Comparison of ENCODE assay signal across 11 mouse cellular contexts in genomic region chr1:137901996-137902395, GRCm38 (mm10).
DNase-seq lines count a peak whose midpoint lies in the region; ATAC-seq and TF ChIP-seq lines count a peak whose summit lies in the region.
"Had no signal": no experiment of that assay in that cellular context is flagged by ENCODE, and none has a peak within 500 bp of the region (broad histone marks: within the 10 kb centered on the region; RNA-seq: fewer than 3 reads in every experiment).

No protein-coding gene starts in this region.

- TF ChIP-seq EP300 in CH12.LX (IDR thresholded peaks at IDR 0.05; ENCODE audit: low read length) = no peak

- H3K4me3 ChIP-seq in heart, embryonic 11.5 days (ENCODE audit: low read depth, low read length) = no peak overlapping the region
- H3K4me3 ChIP-seq in CH12.LX (replicated peaks in 1 of 3; ENCODE audit: low read depth in 2 of 3, low read length in 2 of 3, poor library complexity in 1 of 3) = peak overlapping the region in 1 of 3 experiments; percentile 58
- peak overlapping the region; percentile 43 for H3K4me3 ChIP-seq in forebrain, embryonic 16.5 days (replicated peaks; ENCODE audit: low read length)
- peak overlapping the region; percentile 74 for H3K4me3 ChIP-seq in midbrain, embryonic 13.5 days (replicated peaks)

- dilution Hi-C loops in CH12.LX (cut with MboI; ENCODE audit: extremely low pct_ligation_motif_present, extremely low pct_unique_long_range_greater_than_20kb, low sequenced_read_pairs) = no loop called here

- peaks cover 58% of the 10 kb centered on the region for H3K79me2 ChIP-seq in CH12.LX (replicated peaks; ENCODE audit: control insufficient read depth, extremely low read depth, insufficient read depth, poor library complexity, severe bottlenecking)

- H3K4me2 ChIP-seq in heart, embryonic 11.5 days = peak overlapping the region; percentile 19; the same call in 1 of the 2 replicates
- H3K4me2 ChIP-seq in CH12.LX (ENCODE audit: insufficient read depth, low read depth, poor library complexity, severe bottlenecking) = peak overlapping the region; percentile 95
- H3K4me2 ChIP-seq in forebrain, embryonic 16.5 days (ENCODE audit: low read length) = peak overlapping the region; percentile 82
- H3K4me2 ChIP-seq in midbrain, embryonic 13.5 days (replicated peaks) = peak overlapping the region; percentile 71

- WGBS in heart, embryonic 11.5 days (ENCODE audit: insufficient replicate concordance) = 65% methylated on average over 4 of the region's 4 CpGs
- 14% methylated on average over 4 of the region's 4 CpGs for WGBS in forebrain, embryonic 16.5 days
- WGBS in midbrain, embryonic 13.5 days = 38% methylated on average over 4 of the region's 4 CpGs

- no peaks in the 10 kb centered on the region for H3K36me3 ChIP-seq in heart, embryonic 11.5 days (ENCODE audit: control insufficient read depth, insufficient read depth, low read length)
- H3K36me3 ChIP-seq in CH12.LX (replicated peaks in 1 of 2; ENCODE audit: control insufficient read depth in 1 of 2, insufficient read depth in 1 of 2, low read length in 1 of 2) = no peaks in the 10 kb centered on the region
- H3K36me3 ChIP-seq in forebrain, embryonic 16.5 days (ENCODE audit: control insufficient read depth, insufficient read depth) = no peaks in the 10 kb centered on the region
- no peaks in the 10 kb centered on the region for H3K36me3 ChIP-seq in midbrain, embryonic 13.5 days

- H3K4me1 ChIP-seq in heart, embryonic 11.5 days (ENCODE audit: control insufficient read depth, insufficient read depth, low read length) = peaks cover 4% of the 10 kb centered on the region; the same call in 1 of the 2 replicates
- peaks cover 5 to 44% of the 10 kb centered on the region in 2 experiments; a peak in 3 of 4 replicates for H3K4me1 ChIP-seq in CH12.LX (ENCODE audit: control insufficient read depth in 1 of 2, insufficient read depth in 2 of 2)
- peaks cover 27% of the 10 kb centered on the region for H3K4me1 ChIP-seq in forebrain, embryonic 16.5 days (replicated peaks; ENCODE audit: control insufficient read depth, insufficient read depth, low read length)
- H3K4me1 ChIP-seq in midbrain, embryonic 13.5 days (replicated peaks) = peaks cover 53% of the 10 kb centered on the region

- no peak for TF ChIP-seq CTCF in CH12.LX (conservative IDR thresholded peaks at IDR 0.05 in 1 of 2, IDR thresholded peaks at IDR 0.05 in 1 of 2; ENCODE audit: low read depth in 2 of 2, low read length in 2 of 2)

- no peak for DNase-seq in heart, adult 9 months (ENCODE audit: low spot score in 2 of 2)
- no peak for DNase-seq in CH12.LX (ENCODE audit: extremely low read depth)
- DNase-seq in adrenal gland, adult 8-10 months = no peak
- no peak for DNase-seq in left cerebral cortex, adult 11 months (ENCODE audit: low spot score)
- no peak for DNase-seq in embryo, embryonic 10 days (ENCODE audit: low spot score)
- DNase-seq: kidney, postnatal 10 days; right cerebral cortex, adult 18-20 months; thymus, postnatal 25 days had no signal

- no peak for ATAC-seq in heart, embryonic 11.5 days (replicated peaks; ENCODE audit: insufficient number of reproducible peaks, low FRiP score, low TSS enrichment)
- no peak for ATAC-seq in forebrain, embryonic 16.5 days
- no peak for ATAC-seq in midbrain, embryonic 13.5 days

- no peak for TF ChIP-seq RAD21 in CH12.LX (IDR thresholded peaks at IDR 0.05; ENCODE audit: low read depth, low read length)

- TF ChIP-seq POLR2A in CH12.LX (IDR thresholded peaks at IDR 0.05; ENCODE audit: low read depth, low read length) = no peak

- no peak overlapping the region for H3K9ac ChIP-seq in heart, embryonic 11.5 days (ENCODE audit: low read depth, low read length)
- H3K9ac ChIP-seq in CH12.LX (ENCODE audit: insufficient read depth, low read depth) = peak overlapping the region; percentile 91; the same call in 1 of the 2 replicates
- H3K9ac ChIP-seq in forebrain, embryonic 16.5 days (replicated peaks; ENCODE audit: low read depth, low read length) = peak overlapping the region; percentile 55
- H3K9ac ChIP-seq in midbrain, embryonic 13.5 days (replicated peaks) = peak overlapping the region; percentile 65

- no peaks in the 10 kb centered on the region for H3K9me3 ChIP-seq in heart, embryonic 11.5 days (replicated peaks; ENCODE audit: control insufficient read depth, low read length)
- no peaks in the 10 kb centered on the region for H3K9me3 ChIP-seq in CH12.LX (replicated peaks; ENCODE audit: low read length)
- no peaks in the 10 kb centered on the region for H3K9me3 ChIP-seq in forebrain, embryonic 16.5 days (ENCODE audit: control insufficient read depth, low read length)
- no peaks in the 10 kb centered on the region for H3K9me3 ChIP-seq in midbrain, embryonic 13.5 days

- in situ Hi-C loops in CH12.LX (cut with MboI; ENCODE audit: low pct_ligation_motif_present, low pct_unique_long_range_greater_than_20kb, low sequenced_read_pairs) = no loop called here

- H3K27me3 ChIP-seq in heart, embryonic 11.5 days (ENCODE audit: control insufficient read depth, insufficient read depth, low read length) = no peaks in the 10 kb centered on the region
- no peaks in the 10 kb centered on the region for H3K27me3 ChIP-seq in CH12.LX (replicated peaks)
- no peaks in the 10 kb centered on the region for H3K27me3 ChIP-seq in forebrain, embryonic 16.5 days (replicated peaks; ENCODE audit: control insufficient read depth, insufficient read depth, low read length)
- H3K27me3 ChIP-seq in midbrain, embryonic 13.5 days = no peaks in the 10 kb centered on the region

- H3K27ac ChIP-seq in heart, embryonic 11.5 days (ENCODE audit: low read depth, low read length) = no peak overlapping the region
- peak overlapping the region; percentile 52 for H3K27ac ChIP-seq in CH12.LX (ENCODE audit: insufficient read depth, low read depth)
- H3K27ac ChIP-seq in forebrain, embryonic 16.5 days (ENCODE audit: low read length) = peak overlapping the region; percentile 70
- peak overlapping the region; percentile 77 for H3K27ac ChIP-seq in midbrain, embryonic 13.5 days

TF ChIP-seq in CH12.LX, 34 proteins besides CTCF, POLR2A, EP300 and RAD21:
- TF ChIP-seq CHD1 (IDR thresholded peaks at IDR 0.05; ENCODE audit: low read depth, low read length) = 0 out of 2 replicates have a peak, but pooled peaks have one; percentile 65
- TF ChIP-seq PAX5 (IDR thresholded peaks at IDR 0.05; ENCODE audit: low read length) = no peak

Comparison
In these comparisons a context has a peak if more than half of its experiments do, and no peak if none do; other contexts are left out.
1. H3K4me2 ChIP-seq: peak in every context shown above with its lines; median percentile 95 in CH12.LX; 82 in forebrain, embryonic 16.5 days; 71 in midbrain, embryonic 13.5 days; 19 in heart, embryonic 11.5 days.